Mouse (Mus musculus): ENCODE results near the gene Foxd1. TPM values are rescaled to one million over a fixed set of nuclear protein-coding genes. Genes with fewer than 3 reads are reported as not detected.
A peak's percentile ranks its signal among the peaks of the same experiment; 100 is the strongest.

Foxd1 gene
- polyA plus RNA-seq (2012; rRNA removed): 0.59 and 1.0 TPM in 2 replicates

DNA sequence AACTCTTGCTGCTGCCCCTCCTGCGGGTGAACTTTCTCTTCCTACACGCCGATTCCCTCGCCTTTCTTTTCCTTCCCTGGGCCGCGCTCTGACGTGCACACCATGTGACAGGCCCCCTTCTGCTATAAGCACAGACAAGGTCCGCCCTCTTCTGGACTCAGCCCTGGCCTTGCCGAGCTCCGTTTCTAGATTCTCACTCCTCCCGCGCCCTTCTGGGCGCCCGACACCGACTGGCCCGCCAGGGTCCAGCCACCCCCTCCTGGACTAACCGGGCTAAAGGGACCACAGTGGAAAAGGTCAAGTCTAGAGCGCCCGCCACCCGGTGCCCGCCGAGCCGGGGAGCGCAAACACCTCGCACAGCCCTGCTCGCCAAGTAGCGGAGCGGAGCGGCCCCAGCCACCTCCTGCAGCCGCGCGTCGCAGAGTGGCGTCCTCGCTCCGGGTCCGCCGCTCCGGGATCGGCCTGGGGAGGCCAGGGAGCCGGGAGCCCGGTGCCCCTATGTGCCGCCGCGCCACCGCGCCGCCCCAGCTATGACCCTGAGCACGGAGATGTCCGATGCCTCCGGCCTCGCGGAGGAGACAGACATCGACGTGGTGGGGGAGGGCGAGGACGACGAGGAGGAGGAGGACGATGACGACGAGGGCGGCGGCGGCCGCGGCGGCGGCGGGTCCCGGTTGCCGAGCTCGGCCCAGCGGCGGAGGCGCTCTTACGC is at the start of gene Foxd1:
Foxd1 (plus strand) TSS at position 153 of the 712 bp plus-strand sequence.
- no peak within 1 kb of the TSS; the same call in 1 of the 2 replicates for H3K27ac ChIP-seq (ENCODE audit: insufficient read depth, low read length)
- H3K4me1 ChIP-seq (ENCODE audit: control insufficient read depth, insufficient read depth, low read length): no peaks in the 10 kb centered on the region
- TF ChIP-seq POLR2A (IDR thresholded peaks at IDR 0.05; ENCODE audit: extremely low read depth, insufficient read depth, low read length) (0 out of 2 replicates have a peak, but pooled peaks have one; percentile 18), CTCF (IDR thresholded peaks at IDR 0.05; ENCODE audit: extremely low read depth, insufficient read depth, low read length) (no peak)
- H3K4me3 ChIP-seq (ENCODE audit: insufficient read depth, low read length): 0 out of 2 replicates have a peak within 1 kb of the TSS, but pooled peaks have one; percentile 15

GRCm38 (mm10) chr13:98305257-98305656 is 48.8 kb upstream of the Foxd1 start:
- no peak overlapping the region for H3K27ac ChIP-seq (ENCODE audit: insufficient read depth, low read length)
- H3K4me3 ChIP-seq (ENCODE audit: insufficient read depth, low read length): no peak overlapping the region
- TF ChIP-seq POLR2A (IDR thresholded peaks at IDR 0.05; ENCODE audit: extremely low read depth, insufficient read depth, low read length): no peak
- no peak for TF ChIP-seq CTCF (IDR thresholded peaks at IDR 0.05; ENCODE audit: extremely low read depth, insufficient read depth, low read length)
- peaks cover 4% of the 10 kb centered on the region; the same call in 1 of the 2 replicates for H3K4me1 ChIP-seq (ENCODE audit: control insufficient read depth, insufficient read depth, low read length)

GRCm38 (mm10) chr13:98306393-98306792 is 47.6 kb upstream of the Foxd1 start:
- Histone ChIP-seq H3K27ac (ENCODE audit: insufficient read depth, low read length) (no peak overlapping the region), H3K4me3 (ENCODE audit: insufficient read depth, low read length) (no peak overlapping the region), H3K4me1 (ENCODE audit: control insufficient read depth, insufficient read depth, low read length) (peaks cover 4% of the 10 kb centered on the region; the same call in 1 of the 2 replicates)
- TF ChIP-seq CTCF (IDR thresholded peaks at IDR 0.05; ENCODE audit: extremely low read depth, insufficient read depth, low read length) (no peak), POLR2A (IDR thresholded peaks at IDR 0.05; ENCODE audit: extremely low read depth, insufficient read depth, low read length) (no peak)

GRCm38 (mm10) chr13:98306852-98307475 is 47.1 kb upstream of the Foxd1 start:
- Histone ChIP-seq H3K27ac (ENCODE audit: insufficient read depth, low read length) (no peak overlapping the region), H3K4me3 (ENCODE audit: insufficient read depth, low read length) (no peak overlapping the region)
- TF ChIP-seq POLR2A (IDR thresholded peaks at IDR 0.05; ENCODE audit: extremely low read depth, insufficient read depth, low read length) (no peak), CTCF (IDR thresholded peaks at IDR 0.05; ENCODE audit: extremely low read depth, insufficient read depth, low read length) (no peak)

DNA sequence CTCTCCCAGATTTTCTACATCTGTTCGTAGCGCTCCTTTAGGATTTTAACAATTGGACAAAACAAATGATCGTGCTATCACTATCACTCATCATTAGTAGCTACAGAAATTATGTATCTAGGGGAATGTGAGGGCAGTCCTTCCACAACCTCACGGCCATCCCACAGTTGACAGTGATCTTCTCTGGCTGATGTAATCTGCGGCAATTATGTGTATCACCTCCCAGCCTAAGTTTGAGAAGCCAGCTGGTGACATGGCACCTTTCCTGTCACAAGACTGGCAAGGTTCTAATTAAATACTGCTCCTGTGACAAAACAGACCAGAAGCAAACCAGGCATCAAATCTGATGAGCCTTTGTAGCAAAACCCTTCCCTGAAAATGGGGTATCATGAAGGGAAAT is 46.0 kb upstream of the Foxd1 start:
- peaks cover 4% of the 10 kb centered on the region for H3K4me1 ChIP-seq (ENCODE audit: control insufficient read depth, insufficient read depth, low read length)
- no peak overlapping the region for H3K4me3 ChIP-seq (ENCODE audit: insufficient read depth, low read length)
- no peak for TF ChIP-seq CTCF (IDR thresholded peaks at IDR 0.05; ENCODE audit: extremely low read depth, insufficient read depth, low read length)
- TF ChIP-seq POLR2A (IDR thresholded peaks at IDR 0.05; ENCODE audit: extremely low read depth, insufficient read depth, low read length): no peak
- H3K27ac ChIP-seq (ENCODE audit: insufficient read depth, low read length): no peak overlapping the region

More at GRCm38 (mm10) chr13:98306852-98307475, 47.1 kb upstream of the Foxd1 start:
- H3K4me1 ChIP-seq (ENCODE audit: control insufficient read depth, insufficient read depth, low read length): peaks cover 4% of the 10 kb centered on the region

DNA sequence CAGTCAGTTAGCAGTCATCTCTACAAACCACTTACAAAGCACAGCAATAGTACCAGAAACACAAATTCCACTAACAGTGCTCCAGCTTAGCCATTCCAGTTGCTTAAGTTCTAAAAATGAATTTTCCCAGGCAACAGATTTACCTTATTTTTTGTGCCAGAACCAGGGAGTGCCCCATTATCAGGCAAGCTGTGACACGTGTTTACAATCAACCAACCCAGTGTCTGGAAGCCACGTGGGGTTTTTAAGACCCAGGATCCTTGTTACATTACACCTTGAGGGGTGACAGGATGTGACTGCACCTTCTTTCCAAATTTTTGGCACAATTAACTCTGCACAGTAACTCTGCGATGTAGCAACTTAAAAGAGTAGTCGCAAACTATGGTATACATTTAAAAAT is 45.3 kb upstream of the Foxd1 start:
- Histone ChIP-seq H3K4me1 (ENCODE audit: control insufficient read depth, insufficient read depth, low read length) (peaks cover 4% of the 10 kb centered on the region), H3K27ac (ENCODE audit: insufficient read depth, low read length) (no peak overlapping the region), H3K4me3 (ENCODE audit: insufficient read depth, low read length) (no peak overlapping the region)
- TF ChIP-seq CTCF (IDR thresholded peaks at IDR 0.05; ENCODE audit: extremely low read depth, insufficient read depth, low read length) (no peak), POLR2A (IDR thresholded peaks at IDR 0.05; ENCODE audit: extremely low read depth, insufficient read depth, low read length) (no peak)

GRCm38 (mm10) chr13:98311597-98311996 is 42.4 kb upstream of the Foxd1 start:
- H3K4me1 ChIP-seq (ENCODE audit: control insufficient read depth, insufficient read depth, low read length): peaks cover 6% of the 10 kb centered on the region; the same call in 1 of the 2 replicates
- TF ChIP-seq POLR2A (IDR thresholded peaks at IDR 0.05; ENCODE audit: extremely low read depth, insufficient read depth, low read length) (no peak), CTCF (IDR thresholded peaks at IDR 0.05; ENCODE audit: extremely low read depth, insufficient read depth, low read length) (no peak)

GRCm38 (mm10) chr13:98313631-98314030 is 40.4 kb upstream of the Foxd1 start:
- no peak for TF ChIP-seq POLR2A (IDR thresholded peaks at IDR 0.05; ENCODE audit: extremely low read depth, insufficient read depth, low read length)
- TF ChIP-seq CTCF (IDR thresholded peaks at IDR 0.05; ENCODE audit: extremely low read depth, insufficient read depth, low read length): no peak
- Histone ChIP-seq H3K4me1 (ENCODE audit: control insufficient read depth, insufficient read depth, low read length) (peaks cover 4% of the 10 kb centered on the region; the same call in 1 of the 2 replicates), H3K4me3 (ENCODE audit: insufficient read depth, low read length) (no peak overlapping the region), H3K27ac (ENCODE audit: insufficient read depth, low read length) (no peak overlapping the region)

More at GRCm38 (mm10) chr13:98311597-98311996, 42.4 kb upstream of the Foxd1 start:
- Histone ChIP-seq H3K4me3 (ENCODE audit: insufficient read depth, low read length) (no peak overlapping the region), H3K27ac (ENCODE audit: insufficient read depth, low read length) (no peak overlapping the region)

DNA sequence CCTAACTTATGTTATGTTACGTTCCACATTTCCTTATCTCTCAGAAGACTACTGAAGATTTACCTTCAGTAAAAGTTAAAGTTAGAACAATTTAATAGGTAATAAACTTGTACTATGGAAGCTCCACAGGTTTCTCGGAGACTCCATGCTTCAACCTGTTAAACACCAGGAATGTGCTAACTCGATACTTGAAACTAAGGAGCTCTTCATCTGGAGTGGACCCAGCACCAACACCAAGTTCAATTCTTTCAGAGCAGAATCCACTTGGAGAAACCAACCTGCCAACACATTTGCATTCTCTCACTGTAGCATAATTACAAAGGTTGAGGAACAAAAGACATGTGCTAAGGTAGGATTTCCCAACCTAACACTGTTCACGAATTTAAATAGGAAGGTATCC is 38.9 kb upstream of the Foxd1 start:
- TF ChIP-seq CTCF (IDR thresholded peaks at IDR 0.05; ENCODE audit: extremely low read depth, insufficient read depth, low read length) (no peak), POLR2A (IDR thresholded peaks at IDR 0.05; ENCODE audit: extremely low read depth, insufficient read depth, low read length) (no peak)
- Histone ChIP-seq H3K4me3 (ENCODE audit: insufficient read depth, low read length) (peak overlapping the region; percentile 90; the same call in 1 of the 2 replicates), H3K27ac (ENCODE audit: insufficient read depth, low read length) (no peak overlapping the region), H3K4me1 (ENCODE audit: control insufficient read depth, insufficient read depth, low read length) (peaks cover 4% of the 10 kb centered on the region; the same call in 1 of the 2 replicates)
